Mouse (Mus musculus) stomach, postnatal 0 days (tissue): ENCODE measurements at regions not wholly inside any gene's neighbourhood (a gene's known extent, or its start where the extent isn't known, plus 50 kb on each side); places are given as distances from the start of the nearest gene placed in this dataset.

Experiments
- CTCF ChIP-seq: IDR thresholded peaks from 2 replicates; pipeline ENCODE4 v1.5.1; 2016; ENCODE audit warnings: antibody characterized with exemption, low read depth, mild to moderate bottlenecking, moderate library complexity
- EP300 ChIP-seq: optimal IDR thresholded peaks from 2 replicates; pipeline ENCODE3; 2016; ENCODE audit warnings: antibody characterized with exemption

DNA sequence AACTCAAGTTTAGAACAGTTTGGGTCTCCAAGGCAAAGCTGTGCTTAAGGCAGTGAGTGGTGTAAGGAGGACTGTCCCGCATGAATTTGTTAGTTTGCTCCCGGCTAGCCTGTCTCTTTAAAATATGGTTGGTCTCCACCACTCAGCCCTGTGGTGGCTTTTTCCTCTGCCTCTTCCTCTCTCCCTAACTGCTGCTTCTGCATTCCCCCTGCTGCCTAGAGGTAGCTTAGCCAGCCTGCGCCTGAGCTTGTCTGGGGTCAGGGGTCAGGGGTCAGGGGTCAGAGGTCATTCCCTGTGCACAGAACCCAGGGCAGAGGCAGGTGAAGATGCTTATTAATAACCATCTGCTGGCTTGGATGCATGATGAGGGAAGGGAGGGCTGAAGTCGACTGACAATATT is 69.5 kb downstream of the Tnp1 start:
- no peak for TF ChIP-seq EP300
- TF ChIP-seq CTCF: no peak
